Mouse (Mus musculus) heart, embryonic 14.5 days (tissue): ENCODE data around the gene Rasgef1c. TPM values are rescaled to one million over a fixed set of nuclear protein-coding genes. Genes with fewer than 3 reads are reported as not detected.
A peak's percentile ranks its signal among the peaks of the same experiment; 100 is the strongest.

Experiments used
- ATAC-seq: fragments of 200-750 bp; cut with Nextera tagmentation; 2 replicates; pipeline ENCODE4 v1.8.0; 2017; ENCODE audit warnings: low read depth, moderate TSS enrichment; ENCODE audit not compliant: insufficient number of reproducible peaks, insufficient read depth, low FRiP score
- H3K27ac ChIP-seq, 2 experiments: fragments of 200-500 bp in 1 of 2; fragments of 300-500 bp in 1 of 2; sonication (generic) in 1 of 2; replicated peaks in 1 of 2; 2 replicates each; pipeline ENCODE4 v1.5.1; 2012 to 2014; ENCODE audit warnings: low read depth in 2 of 2, low read length in 2 of 2, control low read depth in 1 of 2, mild to moderate bottlenecking in 1 of 2, mixed read lengths in 1 of 2; ENCODE audit not compliant: control insufficient read depth in 1 of 2, insufficient read depth in 1 of 2
- H3K27me3 ChIP-seq: fragments of 300-500 bp; sonication (generic); 2 replicates; pipeline ENCODE4 v1.6.1; 2014; ENCODE audit warnings: mild to moderate bottlenecking, low read length, control low read depth; ENCODE audit not compliant: control insufficient read depth, insufficient read depth
- H3K36me3 ChIP-seq: fragments of 300-500 bp; sonication (generic); 2 replicates; pipeline ENCODE4 v1.6.1; 2014; ENCODE audit warnings: mild to moderate bottlenecking, control low read depth, low read length, mixed read lengths; ENCODE audit not compliant: control insufficient read depth, insufficient read depth
- H3K4me1 ChIP-seq, 2 experiments: fragments of 200-500 bp in 1 of 2; fragments of 300-500 bp in 1 of 2; sonication (generic) in 1 of 2; 2 replicates each; pipeline ENCODE4 v1.6.1; 2012 to 2014; ENCODE audit warnings: low read length in 2 of 2, control low read depth in 1 of 2, mixed read lengths in 1 of 2; ENCODE audit not compliant: control insufficient read depth in 2 of 2, insufficient read depth in 2 of 2
- H3K4me2 ChIP-seq: fragments of 300-500 bp; sonication (generic); 2 replicates; pipeline ENCODE4 v1.6.1; 2014; ENCODE audit warnings: mild to moderate bottlenecking, low read length
- H3K4me3 ChIP-seq, 2 experiments: fragments of 200-500 bp in 1 of 2; fragments of 300-500 bp in 1 of 2; sonication (generic) in 1 of 2; 2 replicates each; pipeline ENCODE4 v1.5.1; 2012 to 2014; ENCODE audit warnings: low read length in 2 of 2, mild to moderate bottlenecking in 2 of 2, control low read depth in 1 of 2, low read depth in 1 of 2, moderate library complexity in 1 of 2; ENCODE audit not compliant: control insufficient read depth in 1 of 2, insufficient read depth in 1 of 2
- H3K9ac ChIP-seq: fragments of 300-500 bp; sonication (generic); 2 replicates; pipeline ENCODE4 v1.6.1; 2014; ENCODE audit warnings: mild to moderate bottlenecking, low read length
- H3K9me3 ChIP-seq: fragments of 300-500 bp; sonication (generic); 2 replicates; pipeline ENCODE4 v1.6.1; 2016; ENCODE audit warnings: low read length, control low read depth; ENCODE audit not compliant: control insufficient read depth
- WGBS: fragments of 180-500 bp; shearing (Covaris S2); extraction: QIAGEN DNeasy Blood & Tissue Kit; methylation state at CpG from one replicate; pipeline ENCODE4 v1.1.7; 2014; 5-methylcytosine and 5-hydroxymethylcytosine counted together
- polyA plus RNA-seq: library from polyadenylated mRNA; unstranded; fragments of >200 nt; fragmentation: Nextera tagmentation; extraction: Ambion mirVana; gene quantifications from 2 replicates; pipeline ENCODE4 v1.2.1, GENCODE M21; 2014

The Rasgef1c gene
- polyA plus RNA-seq, 1 experiment from 2014 or later, result not detected

- Histone ChIP-seq H3K4me2 (no peak overlapping the region), H3K27me3 (no peaks in the 10 kb centered on the region), H3K36me3 (no peaks in the 10 kb centered on the region), H3K9ac (no peak overlapping the region), H3K4me3 (no peak overlapping the region), H3K9me3 (0 out of 2 replicates have a peak, but pooled peaks cover 4% of the 10 kb centered on the region), H3K4me1 (no peaks in the 10 kb centered on the region), H3K27ac (no peak overlapping the region)
- no peak for ATAC-seq
- 52% methylated on average over 1 of the region's 1 CpGs for WGBS
These were observed 73.0 kb downstream of the Rasgef1c start for GRCm38 (mm10) chr11:49974675-49975074.

GRCm38 (mm10) chr11:49977963-49978568 is 76.4 kb downstream of the Rasgef1c start:
- H3K9ac ChIP-seq, result no peak overlapping the region
- 0 out of 2 replicates have a peak, but pooled peaks cover 4% of the 10 kb centered on the region for H3K9me3 ChIP-seq
- ATAC-seq, result no peak
- peaks cover 12% of the 10 kb centered on the region in 2 experiments for H3K4me1 ChIP-seq
- no peak overlapping the region for H3K4me3 ChIP-seq
- no peak overlapping the region for H3K27ac ChIP-seq
- 87% methylated on average over 10 of the region's 10 CpGs for WGBS
- no peaks in the 10 kb centered on the region for H3K27me3 ChIP-seq
- H3K4me2 ChIP-seq, result no peak overlapping the region
- no peaks in the 10 kb centered on the region for H3K36me3 ChIP-seq

- H3K9me3 ChIP-seq, result 0 out of 2 replicates have a peak, but pooled peaks cover 4% of the 10 kb centered on the region
- H3K4me1 ChIP-seq, result peaks cover 12% of the 10 kb centered on the region in 2 experiments
- no peaks in the 10 kb centered on the region for H3K27me3 ChIP-seq
- H3K4me3 ChIP-seq, result no peak overlapping the region
- H3K36me3 ChIP-seq, result no peaks in the 10 kb centered on the region
- WGBS, result 98% methylated on average over 8 of the region's 8 CpGs
- no peak overlapping the region for H3K4me2 ChIP-seq
- no peak overlapping the region for H3K9ac ChIP-seq
- ATAC-seq, result no peak
- no peak overlapping the region for H3K27ac ChIP-seq
These were observed 77.3 kb downstream of the Rasgef1c start for GRCm38 (mm10) chr11:49978935-49979334.

GRCm38 (mm10) chr11:49980681-49981235 is 79.1 kb downstream of the Rasgef1c start:
- no peak overlapping the region for H3K9ac ChIP-seq
- 33% methylated on average over 6 of the region's 6 CpGs for WGBS
- ATAC-seq, result no peak
- H3K27ac ChIP-seq, result peak overlapping the region in 1 of 2 experiments; percentile 1; a peak in 1 of 4 replicates
- no peaks in the 10 kb centered on the region for H3K27me3 ChIP-seq
- no peak overlapping the region for H3K4me2 ChIP-seq
- H3K9me3 ChIP-seq, result no peaks in the 10 kb centered on the region
- H3K36me3 ChIP-seq, result no peaks in the 10 kb centered on the region
- no peak overlapping the region for H3K4me3 ChIP-seq
- H3K4me1 ChIP-seq, result peaks cover 12% of the 10 kb centered on the region in 2 experiments

- Histone ChIP-seq H3K9ac (no peak overlapping the region; the same call in 1 of the 2 replicates), H3K4me1 (peaks cover 12% of the 10 kb centered on the region in 2 experiments), H3K9me3 (no peaks in the 10 kb centered on the region), H3K4me3 (no peak overlapping the region), H3K36me3 (no peaks in the 10 kb centered on the region), H3K27me3 (no peaks in the 10 kb centered on the region), H3K4me2 (no peak overlapping the region), H3K27ac (peak overlapping the region in 1 of 2 experiments; percentile 1; a peak in 1 of 4 replicates)
- no peak for ATAC-seq
- 18% methylated on average over 7 of the region's 7 CpGs for WGBS
These were observed 79.8 kb downstream of the Rasgef1c start for GRCm38 (mm10) chr11:49981321-49981963.

- no peak overlapping the region for H3K4me3 ChIP-seq
- H3K9me3 ChIP-seq, result no peaks in the 10 kb centered on the region
- ATAC-seq, result no peak
- H3K36me3 ChIP-seq, result no peaks in the 10 kb centered on the region
- H3K27ac ChIP-seq, result no peak overlapping the region
- H3K27me3 ChIP-seq, result no peaks in the 10 kb centered on the region
- H3K9ac ChIP-seq, result no peak overlapping the region
- no peak overlapping the region for H3K4me2 ChIP-seq
- 70% methylated on average over 4 of the region's 4 CpGs for WGBS
- H3K4me1 ChIP-seq, result peaks cover 12% of the 10 kb centered on the region in 2 experiments
These were observed 80.5 kb downstream of the Rasgef1c start for GRCm38 (mm10) chr11:49982094-49982493.

- no peak overlapping the region for H3K4me2 ChIP-seq
- peaks cover 12% of the 10 kb centered on the region in 2 experiments for H3K4me1 ChIP-seq
- no peak for ATAC-seq
- no peaks in the 10 kb centered on the region for H3K36me3 ChIP-seq
- H3K27me3 ChIP-seq, result no peaks in the 10 kb centered on the region
- WGBS, result 54% methylated on average over 4 of the region's 4 CpGs
- no peaks in the 10 kb centered on the region for H3K9me3 ChIP-seq
- H3K9ac ChIP-seq, result no peak overlapping the region
- H3K4me3 ChIP-seq, result no peak overlapping the region
- no peak overlapping the region for H3K27ac ChIP-seq
These were observed 81.2 kb downstream of the Rasgef1c start for GRCm38 (mm10) chr11:49982881-49983280.
